Mouse (Mus musculus): ENCODE measurements around the gene Fras1.

- TF ChIP-seq CTCF (IDR thresholded peaks at IDR 0.05; ENCODE audit: low read depth) (peak; percentile 42; the same call in 1 of the 2 replicates), EP300 (optimal IDR thresholded peaks at IDR 0.05) (no peak)
These were observed 489 bp downstream of the Fras1 start for GRCm38 (mm10) chr5:96373986-96374901.

Measured in stomach, postnatal 0 days (tissue).